Mouse (Mus musculus): ENCODE data around the gene Zfp62. TPM values are rescaled to one million over a fixed set of nuclear protein-coding genes. Genes with fewer than 3 reads are reported as not detected.

Gene Zfp62
- total and polyA plus RNA-seq, 2 experiments from 2014 or later: 7.4 to 20.4 TPM

- H3K9ac ChIP-seq (replicated peaks; ENCODE audit: low read depth, low read length): no peak overlapping the region
- H3K36me3 ChIP-seq (replicated peaks; ENCODE audit: control insufficient read depth, insufficient read depth, low read length): no peaks in the 10 kb centered on the region
- H3K4me3 ChIP-seq (ENCODE audit: low read depth, low read length): no peak overlapping the region
- no peaks in the 10 kb centered on the region for H3K27me3 ChIP-seq (ENCODE audit: control insufficient read depth, insufficient read depth, low read length)
- ATAC-seq (ENCODE audit: insufficient read depth, low read depth): no peak
- DNase-seq (ENCODE audit: low spot score): no peak
- 55% methylated on average over 3 of the region's 3 CpGs for WGBS
- no peak overlapping the region for H3K27ac ChIP-seq (ENCODE audit: low read depth)
- no peak overlapping the region for H3K4me2 ChIP-seq (ENCODE audit: low read depth, low read length)
- TF ChIP-seq EP300 (IDR thresholded peaks at IDR 0.05; ENCODE audit: low read depth): no peak
- TF ChIP-seq CTCF (IDR thresholded peaks at IDR 0.05; ENCODE audit: low read depth): no peak
- no peaks in the 10 kb centered on the region for H3K9me3 ChIP-seq (replicated peaks; ENCODE audit: control insufficient read depth, low read length)
- H3K4me1 ChIP-seq (ENCODE audit: control insufficient read depth, insufficient read depth): no peaks in the 10 kb centered on the region; the same call in 1 of the 2 replicates
These were observed 32.5 kb downstream of the Zfp62 start for GRCm38 (mm10) chr11:49235459-49236207.

GRCm38 (mm10) chr11:49236891-49237290, 33.8 kb downstream of the Zfp62 start:
- no peak overlapping the region for H3K4me3 ChIP-seq (ENCODE audit: low read depth, low read length)
- H3K4me1 ChIP-seq (ENCODE audit: control insufficient read depth, insufficient read depth): no peaks in the 10 kb centered on the region; the same call in 1 of the 2 replicates
- TF ChIP-seq EP300 (IDR thresholded peaks at IDR 0.05; ENCODE audit: low read depth) (no peak), CTCF (IDR thresholded peaks at IDR 0.05; ENCODE audit: low read depth) (no peak)
- no peak overlapping the region for H3K4me2 ChIP-seq (ENCODE audit: low read depth, low read length)
- no peak for DNase-seq (ENCODE audit: low spot score)
- H3K27ac ChIP-seq (ENCODE audit: low read depth): no peak overlapping the region
- 40% methylated on average over 1 of the region's 1 CpGs for WGBS
- H3K36me3 ChIP-seq (replicated peaks; ENCODE audit: control insufficient read depth, insufficient read depth, low read length): no peaks in the 10 kb centered on the region
- no peaks in the 10 kb centered on the region for H3K27me3 ChIP-seq (ENCODE audit: control insufficient read depth, insufficient read depth, low read length)
- no peaks in the 10 kb centered on the region for H3K9me3 ChIP-seq (replicated peaks; ENCODE audit: control insufficient read depth, low read length)
- ATAC-seq (ENCODE audit: insufficient read depth, low read depth): no peak
- no peak overlapping the region for H3K9ac ChIP-seq (replicated peaks; ENCODE audit: low read depth, low read length)

- Histone ChIP-seq H3K4me1 (ENCODE audit: control insufficient read depth, insufficient read depth) (no peaks in the 10 kb centered on the region; the same call in 1 of the 2 replicates), H3K36me3 (replicated peaks; ENCODE audit: control insufficient read depth, insufficient read depth, low read length) (no peaks in the 10 kb centered on the region), H3K9me3 (replicated peaks; ENCODE audit: control insufficient read depth, low read length) (no peaks in the 10 kb centered on the region), H3K4me2 (ENCODE audit: low read depth, low read length) (no peak overlapping the region), H3K4me3 (ENCODE audit: low read depth, low read length) (no peak overlapping the region), H3K27me3 (ENCODE audit: control insufficient read depth, insufficient read depth, low read length) (no peaks in the 10 kb centered on the region), H3K27ac (ENCODE audit: low read depth) (no peak overlapping the region), H3K9ac (replicated peaks; ENCODE audit: low read depth, low read length) (no peak overlapping the region)
- 32% methylated on average over 2 of the region's 2 CpGs for WGBS
- ATAC-seq (ENCODE audit: insufficient read depth, low read depth): no peak
- no peak for DNase-seq (ENCODE audit: low spot score)
- TF ChIP-seq CTCF (IDR thresholded peaks at IDR 0.05; ENCODE audit: low read depth) (no peak), EP300 (IDR thresholded peaks at IDR 0.05; ENCODE audit: low read depth) (no peak)
These were observed 34.4 kb downstream of the Zfp62 start for GRCm38 (mm10) chr11:49237532-49237931.

GRCm38 (mm10) chr11:49240310-49240709, 37.2 kb downstream of the Zfp62 start:
- Histone ChIP-seq H3K27ac (ENCODE audit: low read depth) (no peak overlapping the region), H3K36me3 (replicated peaks; ENCODE audit: control insufficient read depth, insufficient read depth, low read length) (no peaks in the 10 kb centered on the region), H3K9ac (replicated peaks; ENCODE audit: low read depth, low read length) (no peak overlapping the region), H3K4me1 (ENCODE audit: control insufficient read depth, insufficient read depth) (peaks cover 8% of the 10 kb centered on the region), H3K4me3 (ENCODE audit: low read depth, low read length) (no peak overlapping the region), H3K27me3 (ENCODE audit: control insufficient read depth, insufficient read depth, low read length) (no peaks in the 10 kb centered on the region), H3K9me3 (replicated peaks; ENCODE audit: control insufficient read depth, low read length) (no peaks in the 10 kb centered on the region), H3K4me2 (ENCODE audit: low read depth, low read length) (no peak overlapping the region)
- ATAC-seq (ENCODE audit: insufficient read depth, low read depth): no peak
- no peak for TF ChIP-seq CTCF (IDR thresholded peaks at IDR 0.05; ENCODE audit: low read depth)
- no peak for TF ChIP-seq EP300 (IDR thresholded peaks at IDR 0.05; ENCODE audit: low read depth)
- 83% methylated on average over 1 of the region's 1 CpGs for WGBS
- DNase-seq (ENCODE audit: low spot score): no peak

GRCm38 (mm10) chr11:49240874-49241273, 37.8 kb downstream of the Zfp62 start:
- Histone ChIP-seq H3K9me3 (replicated peaks; ENCODE audit: control insufficient read depth, low read length) (no peaks in the 10 kb centered on the region), H3K27ac (ENCODE audit: low read depth) (no peak overlapping the region), H3K4me1 (ENCODE audit: control insufficient read depth, insufficient read depth) (peaks cover 12% of the 10 kb centered on the region), H3K36me3 (replicated peaks; ENCODE audit: control insufficient read depth, insufficient read depth, low read length) (no peaks in the 10 kb centered on the region), H3K4me3 (ENCODE audit: low read depth, low read length) (no peak overlapping the region), H3K4me2 (ENCODE audit: low read depth, low read length) (no peak overlapping the region), H3K9ac (replicated peaks; ENCODE audit: low read depth, low read length) (no peak overlapping the region), H3K27me3 (ENCODE audit: control insufficient read depth, insufficient read depth, low read length) (no peaks in the 10 kb centered on the region)
- 66% methylated on average over 4 of the region's 4 CpGs for WGBS
- ATAC-seq (ENCODE audit: insufficient read depth, low read depth) (no peak), DNase-seq (ENCODE audit: low spot score) (no peak)
- TF ChIP-seq EP300 (IDR thresholded peaks at IDR 0.05; ENCODE audit: low read depth): no peak
- no peak for TF ChIP-seq CTCF (IDR thresholded peaks at IDR 0.05; ENCODE audit: low read depth)

- Histone ChIP-seq H3K4me1 (ENCODE audit: control insufficient read depth, insufficient read depth) (peaks cover 18% of the 10 kb centered on the region), H3K9ac (replicated peaks; ENCODE audit: low read depth, low read length) (no peak overlapping the region), H3K4me2 (ENCODE audit: low read depth, low read length) (no peak overlapping the region), H3K9me3 (replicated peaks; ENCODE audit: control insufficient read depth, low read length) (no peaks in the 10 kb centered on the region), H3K4me3 (ENCODE audit: low read depth, low read length) (no peak overlapping the region), H3K27me3 (ENCODE audit: control insufficient read depth, insufficient read depth, low read length) (no peaks in the 10 kb centered on the region), H3K36me3 (replicated peaks; ENCODE audit: control insufficient read depth, insufficient read depth, low read length) (no peaks in the 10 kb centered on the region), H3K27ac (ENCODE audit: low read depth) (no peak overlapping the region)
- DNase-seq (ENCODE audit: low spot score) (no peak), ATAC-seq (ENCODE audit: insufficient read depth, low read depth) (no peak)
- no peak for TF ChIP-seq CTCF (IDR thresholded peaks at IDR 0.05; ENCODE audit: low read depth)
- WGBS: 17% methylated on average over 1 of the region's 1 CpGs
These were observed 38.4 kb downstream of the Zfp62 start for GRCm38 (mm10) chr11:49241471-49241870.

Data from heart, postnatal 0 days (tissue).